In genomic region chr6:137287788-137288187, GRCm38 (mm10) we compare ENCODE assay signal across 25 mouse cellular contexts.
"Had no signal": no experiment of that assay in that cellular context is flagged by ENCODE, and none has a peak within 500 bp of the region (broad histone marks: within the 10 kb centered on the region; RNA-seq: fewer than 3 reads in every experiment).

No protein-coding gene starts in this region.

- H3K4me3 ChIP-seq: gastrocnemius, adult 2 months; heart, adult 2 months; heart, embryonic 10.5 days; heart, embryonic 12.5 days; hindbrain, embryonic 10.5 days; hindbrain, embryonic 12.5 days; intestine, embryonic 15.5 days; layer of hippocampus, adult 2 months; left cerebral cortex, adult 2 months; limb, embryonic 10.5 days; limb, embryonic 12.5 days; liver, embryonic 13.5 days had no signal

- H3K9me3 ChIP-seq: heart, embryonic 10.5 days; heart, embryonic 12.5 days; hindbrain, embryonic 10.5 days; hindbrain, embryonic 12.5 days; intestine, embryonic 15.5 days; limb, embryonic 10.5 days; limb, embryonic 12.5 days; liver, embryonic 13.5 days had no signal

- H3K9ac ChIP-seq: heart, embryonic 12.5 days; hindbrain, embryonic 12.5 days; hindbrain, embryonic 14.5 days; intestine, embryonic 15.5 days; limb, embryonic 12.5 days; liver, embryonic 13.5 days had no signal

- H3K4me1 ChIP-seq: heart, embryonic 10.5 days; heart, embryonic 12.5 days; hindbrain, embryonic 10.5 days; hindbrain, embryonic 12.5 days; intestine, embryonic 15.5 days; limb, embryonic 10.5 days; limb, embryonic 12.5 days; liver, embryonic 13.5 days had no signal

- H3K36me3 ChIP-seq: heart, embryonic 10.5 days; heart, embryonic 12.5 days; hindbrain, embryonic 10.5 days; hindbrain, embryonic 12.5 days; intestine, embryonic 15.5 days; limb, embryonic 10.5 days; limb, embryonic 12.5 days; liver, embryonic 13.5 days had no signal

- H3K27ac ChIP-seq: gastrocnemius, adult 2 months; heart, adult 2 months; heart, embryonic 10.5 days; hindbrain, embryonic 10.5 days; hindbrain, embryonic 12.5 days; hindbrain, embryonic 14.5 days; intestine, embryonic 15.5 days; layer of hippocampus, adult 2 months; left cerebral cortex, adult 2 months; limb, embryonic 10.5 days; limb, embryonic 12.5 days; liver, embryonic 13.5 days had no signal

- DNase-seq: gastrocnemius, adult 2 months; gastrocnemius, postnatal 10 days; gastrocnemius, postnatal 25 days; heart, adult 2 months; heart, postnatal 10 days; heart, postnatal 4 days; kidney, adult 8-10 months; kidney, postnatal 14 days; kidney, postnatal 4 days; liver; liver, embryonic 13.5 days had no signal

- H3K4me2 ChIP-seq: heart, embryonic 12.5 days; hindbrain, embryonic 12.5 days; hindbrain, embryonic 14.5 days; intestine, embryonic 15.5 days; limb, embryonic 12.5 days; liver, embryonic 11.5 days; liver, embryonic 13.5 days had no signal

- H3K27me3 ChIP-seq: heart, embryonic 12.5 days; hindbrain, embryonic 12.5 days; intestine, embryonic 15.5 days; limb, embryonic 12.5 days; liver, embryonic 13.5 days had no signal

- ATAC-seq: hindbrain, embryonic 16.5 days; inflammation-experienced regulatory T-cells, adult 6 months; intestine, embryonic 15.5 days; intestine, postnatal 0 days had no signal
